Mouse (Mus musculus) MEL (cell line): ENCODE data around the gene Ccdc59. TPM values are rescaled to one million over a fixed set of nuclear protein-coding genes. Genes with fewer than 3 reads are reported as not detected.
A peak's percentile ranks its signal among the peaks of the same experiment; 100 is the strongest.

Experiments used
- DNase-seq: peaks from one replicate; pipeline ENCODE4 v3.0.0; 2011; ENCODE audit warnings: low read depth, low spot score
- H3K27ac ChIP-seq: 2 replicates; pipeline ENCODE4 v1.5.1; 2012; ENCODE audit warnings: low read depth, mild to moderate bottlenecking, control low read depth, low read length, moderate library complexity; ENCODE audit not compliant: control insufficient read depth
- H3K27me3 ChIP-seq, 2 experiments: fragments of 150-350 bp in 1 of 2; sonication (generic) in 1 of 2; 2 replicates each; pipeline ENCODE4 v1.6.1; 2012; ENCODE audit warnings: low read length in 2 of 2, mild to moderate bottlenecking in 2 of 2, improper control_type of control experiment in 1 of 2, moderate library complexity in 1 of 2; ENCODE audit not compliant: insufficient read depth in 2 of 2, control insufficient read depth in 1 of 2
- H3K36me3 ChIP-seq, 2 experiments: 2 replicates each; pipeline ENCODE4 v1.6.1; 2012 to 2014; ENCODE audit warnings: low read length in 2 of 2, improper control_type of control experiment in 1 of 2, inconsistent platforms in 1 of 2, mild to moderate bottlenecking in 1 of 2; ENCODE audit not compliant: insufficient read depth in 2 of 2, control insufficient read depth in 1 of 2
- H3K4me1 ChIP-seq, 2 experiments: fragments of 150-350 bp in 1 of 2; sonication (generic) in 1 of 2; 2 replicates each; pipeline ENCODE4 v1.6.1; 2012; ENCODE audit warnings: low read length in 2 of 2, improper control_type of control experiment in 1 of 2, mild to moderate bottlenecking in 1 of 2; ENCODE audit not compliant: insufficient read depth in 2 of 2, control insufficient read depth in 1 of 2
- H3K4me3 ChIP-seq, 2 experiments: fragments of 150-350 bp in 1 of 2; sonication (generic) in 1 of 2; 2 replicates each; pipeline ENCODE4 v1.5.1; 2012; ENCODE audit warnings: low read depth in 2 of 2, low read length in 2 of 2, mild to moderate bottlenecking in 2 of 2, moderate library complexity in 2 of 2, control low read depth in 1 of 2, improper control_type of control experiment in 1 of 2; ENCODE audit not compliant: control insufficient read depth in 1 of 2, insufficient read depth in 1 of 2
- H3K79me2 ChIP-seq: 2 replicates; pipeline ENCODE4 v1.6.1; 2012; ENCODE audit warnings: mild to moderate bottlenecking, low read length, moderate library complexity; ENCODE audit not compliant: control insufficient read depth, poor library complexity, insufficient read depth
- H3K9ac ChIP-seq: 2 replicates; pipeline ENCODE4 v1.6.1; 2012; ENCODE audit warnings: low read depth, mild to moderate bottlenecking, control low read depth, low read length, moderate library complexity; ENCODE audit not compliant: control insufficient read depth, poor library complexity, severe bottlenecking
- H3K9me3 ChIP-seq: fragments of 150-350 bp; sonication (generic); replicated peaks from 2 replicates; pipeline ENCODE4 v1.6.1; 2012; ENCODE audit warnings: mild to moderate bottlenecking, low read length, improper control_type of control experiment, moderate library complexity; ENCODE audit not compliant: insufficient read depth
- BHLHE40 ChIP-seq: IDR thresholded peaks from 2 replicates; pipeline ENCODE4 v1.6.1; 2012; ENCODE audit warnings: low read depth, mild to moderate bottlenecking, inconsistent platforms, low read length, improper control_type of control experiment, borderline replicate concordance
- CHD1 ChIP-seq: IDR thresholded peaks from 2 replicates; pipeline ENCODE4 v1.6.1; 2012; ENCODE audit warnings: low read depth, mild to moderate bottlenecking, inconsistent platforms, low read length, improper control_type of control experiment
- CHD2 ChIP-seq: IDR thresholded peaks from 2 replicates; pipeline ENCODE4 v1.6.1; 2011; ENCODE audit warnings: low read length, improper control_type of control experiment
- CTCF ChIP-seq, 3 experiments: IDR thresholded peaks in 2 of 3; conservative IDR thresholded peaks in 1 of 3; 2 replicates each; pipeline ENCODE4 v1.5.1; 2011 to 2012; ENCODE audit warnings: low read length in 3 of 3, low read depth in 2 of 3, mild to moderate bottlenecking in 2 of 3, improper control_type of control experiment in 1 of 3, inconsistent platforms in 1 of 3, mixed read lengths in 1 of 3, moderate library complexity in 1 of 3; ENCODE audit not compliant: control insufficient read depth in 1 of 3, insufficient read depth in 1 of 3, poor library complexity in 1 of 3, severe bottlenecking in 1 of 3
- ELF1 ChIP-seq: IDR thresholded peaks from 2 replicates; pipeline ENCODE4 v1.6.1; 2014; ENCODE audit warnings: low read depth, mild to moderate bottlenecking, inconsistent platforms, low read length, improper control_type of control experiment, moderate library complexity
- ETS1 ChIP-seq: IDR thresholded peaks from 2 replicates; pipeline ENCODE4 v1.6.1; 2012; ENCODE audit warnings: low read depth, mild to moderate bottlenecking, inconsistent platforms, low read length, improper control_type of control experiment, moderate library complexity
- GATA1 ChIP-seq: IDR thresholded peaks from 2 replicates; pipeline ENCODE4 v1.6.1; 2011; ENCODE audit warnings: low read depth, low read length, improper control_type of control experiment
- HCFC1 ChIP-seq: IDR thresholded peaks from 2 replicates; pipeline ENCODE4 v1.6.1; 2012; ENCODE audit warnings: low read depth, mild to moderate bottlenecking, inconsistent platforms, low read length, improper control_type of control experiment, moderate library complexity
- JUND ChIP-seq: IDR thresholded peaks from 2 replicates; pipeline ENCODE4 v1.6.1; 2011; ENCODE audit warnings: low read depth, mild to moderate bottlenecking, improper control_type of control experiment, low read length
- MEF2A ChIP-seq: IDR thresholded peaks from 2 replicates; pipeline ENCODE4 v1.6.1; 2014; ENCODE audit warnings: low read depth, mild to moderate bottlenecking, inconsistent platforms, low read length, improper control_type of control experiment; ENCODE audit not compliant: poor library complexity, insufficient replicate concordance, severe bottlenecking; ENCODE audit errors: extremely low read depth
- MXI1 ChIP-seq: IDR thresholded peaks from 2 replicates; pipeline ENCODE4 v1.6.1; 2011; ENCODE audit warnings: mild to moderate bottlenecking, low read depth, low read length, improper control_type of control experiment
- MYB ChIP-seq: IDR thresholded peaks from 2 replicates; pipeline ENCODE4 v1.6.1; 2011; ENCODE audit warnings: mild to moderate bottlenecking, low read depth, low read length, improper control_type of control experiment
- MYC ChIP-seq: IDR thresholded peaks from 2 replicates; pipeline ENCODE4 v1.6.1; 2011; ENCODE audit warnings: low read depth, mild to moderate bottlenecking, low read length, improper control_type of control experiment, moderate library complexity
- NELFE ChIP-seq: IDR thresholded peaks from 2 replicates; pipeline ENCODE4 v1.6.1; 2011; ENCODE audit warnings: low read depth, low read length, improper control_type of control experiment
- NRF1 ChIP-seq: IDR thresholded peaks from 2 replicates; pipeline ENCODE4 v1.6.1; 2014; ENCODE audit warnings: low read depth, mild to moderate bottlenecking, inconsistent platforms, low read length, improper control_type of control experiment, moderate library complexity; ENCODE audit not compliant: poor library complexity, insufficient read depth, severe bottlenecking
- POLR2A ChIP-seq, 2 experiments: IDR thresholded peaks; 2 replicates each; pipeline ENCODE4 v1.6.1; 2011 to 2012; ENCODE audit warnings: low read length in 2 of 2, mild to moderate bottlenecking in 2 of 2, control low read depth in 1 of 2, improper control_type of control experiment in 1 of 2, low read depth in 1 of 2, moderate library complexity in 1 of 2; ENCODE audit not compliant: control insufficient read depth in 1 of 2, insufficient read depth in 1 of 2, poor library complexity in 1 of 2
- SIN3A ChIP-seq: IDR thresholded peaks from 2 replicates; pipeline ENCODE4 v1.6.1; 2012; ENCODE audit warnings: low read length, improper control_type of control experiment, inconsistent platforms
- SMC3 ChIP-seq: IDR thresholded peaks from 2 replicates; pipeline ENCODE4 v1.6.1; 2011; ENCODE audit warnings: low read depth, low read length, improper control_type of control experiment
- TAL1 ChIP-seq: IDR thresholded peaks from 2 replicates; pipeline ENCODE4 v1.6.1; 2012; ENCODE audit warnings: mild to moderate bottlenecking, inconsistent platforms, low read length, moderate library complexity, mixed read lengths
- TBP ChIP-seq: IDR thresholded peaks from 2 replicates; pipeline ENCODE4 v1.8.0; 2011; ENCODE audit warnings: low read depth, low read length, improper control_type of control experiment
- TCF12 ChIP-seq: IDR thresholded peaks from 2 replicates; pipeline ENCODE4 v1.6.1; 2014; ENCODE audit warnings: low read depth, mild to moderate bottlenecking, inconsistent platforms, low read length, improper control_type of control experiment, moderate library complexity
- ZKSCAN1 ChIP-seq: IDR thresholded peaks from 2 replicates; pipeline ENCODE4 v1.6.1; 2012; ENCODE audit warnings: low read depth, mild to moderate bottlenecking, inconsistent platforms, low read length, improper control_type of control experiment, moderate library complexity
- ZMIZ1 ChIP-seq: IDR thresholded peaks from 2 replicates; pipeline ENCODE4 v1.6.1; 2012; ENCODE audit warnings: low read depth, mild to moderate bottlenecking, inconsistent platforms, low read length, improper control_type of control experiment, moderate library complexity
- ZNF384 ChIP-seq: IDR thresholded peaks from 2 replicates; pipeline ENCODE4 v1.6.1; 2012; ENCODE audit warnings: low read depth, mild to moderate bottlenecking, inconsistent platforms, low read length, improper control_type of control experiment
- polyA plus RNA-seq, 2 experiments: library from polyadenylated mRNA; stranded (reverse) in 1 of 2; unstranded in 1 of 2; fragments of >175 nt in 1 of 2; fragments of >200 nt in 1 of 2; gene quantifications; 2 replicates each; pipeline versions ENCODE4 v1.2.1 to v1.2.4; 2012; ENCODE audit warnings: low replicate concordance in 2 of 2, low read depth in 1 of 2; ENCODE audit not compliant: insufficient read length in 2 of 2, insufficient read depth in 1 of 2, missing spikeins in 1 of 2
- total RNA-seq: library from RNA; depleted of rRNA; stranded (reverse); fragments of 300-350 nt; gene quantifications from 2 replicates; pipeline ENCODE4 v1.2.3, GENCODE M21; 2012

Gene Ccdc59
- total and polyA plus RNA-seq, 3 experiments, result 24.8 to 48.2 TPM; not detected in 1

- DNase-seq, result no peak
- no peak overlapping the region for H3K9ac ChIP-seq
- no peaks in the 10 kb centered on the region for H3K79me2 ChIP-seq
- no peak overlapping the region for H3K4me3 ChIP-seq
- no peak overlapping the region for H3K27ac ChIP-seq
- H3K4me1 ChIP-seq, result peaks cover 5 to 12% of the 10 kb centered on the region in 2 experiments
- H3K27me3 ChIP-seq, result no peaks in the 10 kb centered on the region
- no peaks in the 10 kb centered on the region for H3K9me3 ChIP-seq
- peaks cover 0 to 15% of the 10 kb centered on the region in 2 experiments; a peak in 2 of 4 replicates for H3K36me3 ChIP-seq
- TF ChIP-seq SMC3 (no peak), MYB (no peak), MEF2A (no peak), NRF1 (no peak), HCFC1 (no peak), ZKSCAN1 (no peak), ELF1 (no peak), ZMIZ1 (no peak), CHD2 (no peak), TBP (no peak), CTCF (IDR thresholded peaks at IDR 0.05 in 2 of 3, conservative IDR thresholded peaks at IDR 0.05 in 1 of 3; ENCODE audit: control insufficient read depth in 1 of 3, insufficient read depth in 1 of 3, low read depth in 2 of 3, low read length in 3 of 3, poor library complexity in 1 of 3, severe bottlenecking in 1 of 3) (no peak), NELFE (no peak), MXI1 (no peak), SIN3A (no peak), BHLHE40 (no peak), CHD1 (no peak), JUND (no peak), GATA1 (no peak), ZNF384 (no peak)
Measured at GRCm38 (mm10) chr10:105801147-105801546, 39.7 kb upstream of the Ccdc59 start.

GRCm38 (mm10) chr10:105802132-105802531 lies 38.7 kb upstream of the Ccdc59 start:
- H3K4me3 ChIP-seq, result no peak overlapping the region
- no peaks in the 10 kb centered on the region for H3K27me3 ChIP-seq
- H3K4me1 ChIP-seq, result peaks cover 5 to 12% of the 10 kb centered on the region in 2 experiments
- no peak overlapping the region for H3K9ac ChIP-seq
- H3K27ac ChIP-seq, result no peak overlapping the region
- peaks cover 0 to 15% of the 10 kb centered on the region in 2 experiments; a peak in 2 of 4 replicates for H3K36me3 ChIP-seq
- no peaks in the 10 kb centered on the region for H3K9me3 ChIP-seq
- no peaks in the 10 kb centered on the region for H3K79me2 ChIP-seq
- no peak for TF ChIP-seq POLR2A (IDR thresholded peaks at IDR 0.05; ENCODE audit: control insufficient read depth in 1 of 2, insufficient read depth in 1 of 2, low read depth in 1 of 2, low read length in 2 of 2, poor library complexity in 1 of 2)
- TF ChIP-seq ZNF384, result no peak
- TF ChIP-seq SIN3A, result no peak
- TF ChIP-seq NRF1, result no peak
- no peak for TF ChIP-seq TAL1
- no peak for TF ChIP-seq MYB
- TF ChIP-seq CTCF (IDR thresholded peaks at IDR 0.05 in 2 of 3, conservative IDR thresholded peaks at IDR 0.05 in 1 of 3; ENCODE audit: control insufficient read depth in 1 of 3, insufficient read depth in 1 of 3, low read depth in 2 of 3, low read length in 3 of 3, poor library complexity in 1 of 3, severe bottlenecking in 1 of 3), result no peak
- TF ChIP-seq TCF12, result no peak
- no peak for TF ChIP-seq ETS1
- no peak for TF ChIP-seq MXI1
- TF ChIP-seq ZKSCAN1, result no peak
- TF ChIP-seq GATA1, result no peak
- no peak for TF ChIP-seq MYC
- peak; percentile 29 for DNase-seq
